Mouse (Mus musculus): Measurements from ENCODE around the gene Serpina3b. TPM values are rescaled to one million over a fixed set of nuclear protein-coding genes. Genes with fewer than 3 reads are reported as not detected.

The Serpina3b gene
- polyA plus RNA-seq, 1 experiment: not detected

- no peaks in the 10 kb centered on the region for H3K79me2 ChIP-seq (ENCODE audit: control insufficient read depth, insufficient read depth)
- H3K27me3 ChIP-seq (ENCODE audit: control insufficient read depth, insufficient read depth, insufficient read length): no peaks in the 10 kb centered on the region
- H3K4me3 ChIP-seq (ENCODE audit: insufficient read depth, poor library complexity, severe bottlenecking): no peak overlapping the region
- H3K36me3 ChIP-seq (ENCODE audit: control insufficient read depth, insufficient read depth): no peaks in the 10 kb centered on the region
- no peaks in the 10 kb centered on the region for H3K79me3 ChIP-seq (ENCODE audit: low read depth)
- TF ChIP-seq FOSL1 (IDR thresholded peaks at IDR 0.05; ENCODE audit: insufficient read depth, low read length, poor library complexity, severe bottlenecking) (no peak), CEBPB (IDR thresholded peaks at IDR 0.05; ENCODE audit: low read depth) (no peak), CTCF (IDR thresholded peaks at IDR 0.05; ENCODE audit: control insufficient read depth, insufficient read depth, insufficient read length) (no peak), USF1 (IDR thresholded peaks at IDR 0.05; ENCODE audit: low read depth) (no peak), MAX (IDR thresholded peaks at IDR 0.05) (no peak), MYOG (IDR thresholded peaks at IDR 0.05; ENCODE audit: control insufficient read depth, extremely low read depth, insufficient read length) (no peak), MYOD1 (IDR thresholded peaks at IDR 0.05; ENCODE audit: control insufficient read depth, insufficient read length, low read depth) (no peak)
- H3ac ChIP-seq (ENCODE audit: control insufficient read depth, insufficient read length, low read depth): no peak overlapping the region
Measured at GRCm38 (mm10) chr12:104143286-104143685, 15.5 kb downstream of the Serpina3b start.

- H3ac ChIP-seq (ENCODE audit: control insufficient read depth, insufficient read length, low read depth): no peak overlapping the region
- no peak overlapping the region for H3K4me3 ChIP-seq (ENCODE audit: insufficient read depth, poor library complexity, severe bottlenecking)
Measured at GRCm38 (mm10) chr12:104145571-104145970, 17.8 kb downstream of the Serpina3b start.

DNA sequence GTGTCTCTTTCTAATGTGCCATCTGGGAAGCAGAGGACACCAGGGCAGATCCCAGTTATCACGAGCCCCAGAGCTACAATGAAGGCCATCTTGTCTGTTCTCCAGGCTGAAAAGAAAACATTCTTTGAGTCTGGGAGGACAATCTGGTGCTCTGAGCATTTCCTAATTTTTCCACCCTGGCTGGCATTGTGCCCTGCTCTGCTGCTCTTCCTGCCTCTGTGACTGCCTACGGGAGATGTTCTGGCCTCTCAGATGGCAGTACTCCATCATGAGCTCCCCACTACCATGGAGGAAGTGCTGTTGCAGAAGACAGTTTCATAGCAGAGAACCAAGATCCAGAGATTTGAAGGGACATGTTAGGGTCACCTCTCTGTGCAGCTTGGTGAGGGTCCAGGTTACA is 24.2 kb downstream of the Serpina3b start:
- H3K36me3 ChIP-seq (ENCODE audit: control insufficient read depth, insufficient read depth): no peaks in the 10 kb centered on the region
- no peaks in the 10 kb centered on the region for H3K27me3 ChIP-seq (ENCODE audit: control insufficient read depth, insufficient read depth, insufficient read length)
- H3K79me3 ChIP-seq (ENCODE audit: low read depth): no peaks in the 10 kb centered on the region
- TF ChIP-seq MYOD1 (IDR thresholded peaks at IDR 0.05; ENCODE audit: control insufficient read depth, insufficient read length, low read depth) (no peak), USF1 (IDR thresholded peaks at IDR 0.05; ENCODE audit: low read depth) (no peak), MAX (IDR thresholded peaks at IDR 0.05) (no peak), CTCF (IDR thresholded peaks at IDR 0.05; ENCODE audit: control insufficient read depth, insufficient read depth, insufficient read length) (no peak), CEBPB (IDR thresholded peaks at IDR 0.05; ENCODE audit: low read depth) (no peak), FOSL1 (IDR thresholded peaks at IDR 0.05; ENCODE audit: insufficient read depth, low read length, poor library complexity, severe bottlenecking) (no peak), MYOG (IDR thresholded peaks at IDR 0.05; ENCODE audit: control insufficient read depth, extremely low read depth, insufficient read length) (no peak)
- H3K4me3 ChIP-seq (ENCODE audit: insufficient read depth, poor library complexity, severe bottlenecking): no peak overlapping the region
- no peaks in the 10 kb centered on the region for H3K79me2 ChIP-seq (ENCODE audit: control insufficient read depth, insufficient read depth)
- no peak overlapping the region for H3ac ChIP-seq (ENCODE audit: control insufficient read depth, insufficient read length, low read depth)

More at GRCm38 (mm10) chr12:104145571-104145970, 17.8 kb downstream of the Serpina3b start:
- H3K79me3 ChIP-seq (ENCODE audit: low read depth): no peaks in the 10 kb centered on the region
- H3K27me3 ChIP-seq (ENCODE audit: control insufficient read depth, insufficient read depth, insufficient read length): no peaks in the 10 kb centered on the region
- no peaks in the 10 kb centered on the region for H3K36me3 ChIP-seq (ENCODE audit: control insufficient read depth, insufficient read depth)
- no peaks in the 10 kb centered on the region for H3K79me2 ChIP-seq (ENCODE audit: control insufficient read depth, insufficient read depth)
- TF ChIP-seq MYOG (IDR thresholded peaks at IDR 0.05; ENCODE audit: control insufficient read depth, extremely low read depth, insufficient read length) (no peak), CEBPB (IDR thresholded peaks at IDR 0.05; ENCODE audit: low read depth) (no peak), USF1 (IDR thresholded peaks at IDR 0.05; ENCODE audit: low read depth) (no peak)

DNA sequence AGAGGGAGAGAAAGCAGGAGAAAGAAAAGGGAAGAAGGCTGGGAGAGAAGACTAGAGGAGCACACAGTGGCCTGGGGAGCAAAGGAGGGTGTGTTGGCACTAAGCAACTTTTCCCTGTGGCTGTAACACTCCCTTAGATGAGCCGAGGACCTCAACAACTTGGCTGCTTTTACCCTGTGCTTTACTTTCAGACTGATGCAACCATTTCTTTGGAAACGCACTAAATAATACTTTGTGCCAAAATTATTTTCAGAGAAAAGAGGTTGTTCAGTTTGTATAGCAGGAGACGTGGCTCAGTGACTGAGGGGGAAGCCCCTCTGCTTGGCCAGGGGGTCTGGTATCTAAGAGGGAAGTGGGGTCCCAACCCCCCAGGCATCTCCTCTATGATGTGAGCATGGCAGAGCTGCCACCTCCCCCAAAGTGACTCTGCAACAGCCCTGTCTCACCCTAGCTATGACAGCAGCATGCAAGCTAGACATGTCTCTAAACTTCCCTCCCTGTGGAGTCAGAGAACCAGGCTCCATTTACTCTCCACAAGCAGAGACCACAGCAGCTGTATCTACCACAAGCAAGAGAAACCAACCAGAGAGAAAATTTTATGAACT is 25.3 kb downstream of the Serpina3b start:
- TF ChIP-seq CTCF (IDR thresholded peaks at IDR 0.05; ENCODE audit: control insufficient read depth, insufficient read depth, insufficient read length) (no peak), MAX (IDR thresholded peaks at IDR 0.05) (no peak), USF1 (IDR thresholded peaks at IDR 0.05; ENCODE audit: low read depth) (no peak), FOSL1 (IDR thresholded peaks at IDR 0.05; ENCODE audit: insufficient read depth, low read length, poor library complexity, severe bottlenecking) (no peak), MYOD1 (IDR thresholded peaks at IDR 0.05; ENCODE audit: control insufficient read depth, insufficient read length, low read depth) (no peak), CEBPB (IDR thresholded peaks at IDR 0.05; ENCODE audit: low read depth) (no peak), MYOG (IDR thresholded peaks at IDR 0.05; ENCODE audit: control insufficient read depth, extremely low read depth, insufficient read length) (no peak)
- no peaks in the 10 kb centered on the region for H3K79me3 ChIP-seq (ENCODE audit: low read depth)

GRCm38 (mm10) chr12:104153656-104154055 is 25.9 kb downstream of the Serpina3b start, which contains the start of gene Serpina3c:
TSS of gene Serpina3c (minus strand) at chr12:104153870.
- H3K4me3 ChIP-seq (ENCODE audit: insufficient read depth, poor library complexity, severe bottlenecking): no peak within 1 kb of the TSS
- H3K27me3 ChIP-seq (ENCODE audit: control insufficient read depth, insufficient read depth, insufficient read length): no peaks in the 10 kb centered on the region

More for the DNA sequence above, 25.3 kb downstream of the Serpina3b start:
- H3K79me2 ChIP-seq (ENCODE audit: control insufficient read depth, insufficient read depth): no peaks in the 10 kb centered on the region
- no peaks in the 10 kb centered on the region for H3K36me3 ChIP-seq (ENCODE audit: control insufficient read depth, insufficient read depth)
- H3K4me3 ChIP-seq (ENCODE audit: insufficient read depth, poor library complexity, severe bottlenecking): no peak overlapping the region
- no peaks in the 10 kb centered on the region for H3K27me3 ChIP-seq (ENCODE audit: control insufficient read depth, insufficient read depth, insufficient read length)
- H3ac ChIP-seq (ENCODE audit: control insufficient read depth, insufficient read length, low read depth): no peak overlapping the region

More at GRCm38 (mm10) chr12:104153656-104154055, 25.9 kb downstream of the Serpina3b start, which contains the start of gene Serpina3c:
- Histone ChIP-seq H3K36me3 (ENCODE audit: control insufficient read depth, insufficient read depth) (no peaks in the 10 kb centered on the region), H3K79me2 (ENCODE audit: control insufficient read depth, insufficient read depth) (no peaks in the 10 kb centered on the region), H3K79me3 (ENCODE audit: low read depth) (no peaks in the 10 kb centered on the region), H3ac (ENCODE audit: control insufficient read depth, insufficient read length, low read depth) (no peak within 1 kb of the TSS)
- TF ChIP-seq MYOD1 (IDR thresholded peaks at IDR 0.05; ENCODE audit: control insufficient read depth, insufficient read length, low read depth): no peak
- no peak for TF ChIP-seq USF1 (IDR thresholded peaks at IDR 0.05; ENCODE audit: low read depth)
- TF ChIP-seq MYOG (IDR thresholded peaks at IDR 0.05; ENCODE audit: control insufficient read depth, extremely low read depth, insufficient read length): no peak
- TF ChIP-seq CEBPB (IDR thresholded peaks at IDR 0.05; ENCODE audit: low read depth): no peak
- TF ChIP-seq CTCF (IDR thresholded peaks at IDR 0.05; ENCODE audit: control insufficient read depth, insufficient read depth, insufficient read length): no peak
- TF ChIP-seq FOSL1 (IDR thresholded peaks at IDR 0.05; ENCODE audit: insufficient read depth, low read length, poor library complexity, severe bottlenecking): no peak
- TF ChIP-seq MAX (IDR thresholded peaks at IDR 0.05): no peak
